ENCODE assay signal across 8 mouse cellular contexts in genomic region chr13:13415120-13416006, GRCm38 (mm10). TPM values are rescaled to one million over a fixed set of nuclear protein-coding genes. Genes with fewer than 3 reads are reported as not detected.
DNase-seq lines count a peak whose midpoint lies in the region; ATAC-seq and TF ChIP-seq lines count a peak whose summit lies in the region.
"Not testable (repeated sequence)": the region's sequence is repeated elsewhere in the genome, so short reads cannot be mapped to it uniquely, and the experiment has no call there.

No protein-coding gene starts in this region.

- peak; percentile 23 for TF ChIP-seq CTCF in E14TG2a.4 (conservative IDR thresholded peaks at IDR 0.05; ENCODE audit: low read length)
- peak; percentile 10; the same call in 1 of the 2 replicates for TF ChIP-seq CTCF in spleen, adult 2 months (IDR thresholded peaks at IDR 0.05; ENCODE audit: extremely low read depth, insufficient read depth, insufficient read length, insufficient replicate concordance)

- peak; percentile 31; the same call in 1 of the 2 replicates for ATAC-seq in cerebellum, adult (ENCODE audit: insufficient number of reproducible peaks, low FRiP score, low TSS enrichment)
- peak; percentile 78 for ATAC-seq in forebrain, embryonic 11.5 days (replicated peaks; ENCODE audit: low FRiP score)
- ATAC-seq in limb, embryonic 14.5 days (ENCODE audit: low FRiP score, low read depth): peak; percentile 80
- peak; percentile 71 for ATAC-seq in midbrain, embryonic 12.5 days (ENCODE audit: low FRiP score, low read depth)

- not testable (repeated sequence) for H3K27ac ChIP-seq in forebrain, embryonic 11.5 days (ENCODE audit: low read depth, low read length); limb, embryonic 14.5 days (replicated peaks; ENCODE audit: low read depth, low read length); midbrain, embryonic 12.5 days (replicated peaks); spleen, adult 2 months (ENCODE audit: insufficient read depth, low read length)

- peak overlapping the region; percentile 17; the same call in 1 of the 2 replicates for H3K4me3 ChIP-seq in E14TG2a.4 (replicated peaks; ENCODE audit: low read length)
- H3K4me3 ChIP-seq in forebrain, embryonic 11.5 days (ENCODE audit: low read depth, low read length); limb, embryonic 14.5 days (replicated peaks; ENCODE audit: low read length); midbrain, embryonic 12.5 days; spleen, adult 2 months (ENCODE audit: extremely low read depth, insufficient read depth, insufficient read length): not testable (repeated sequence)

- H3K9me3 ChIP-seq in E14TG2a.4 (ENCODE audit: low read length): peaks cover 16% of the 10 kb centered on the region
- H3K9me3 ChIP-seq in forebrain, embryonic 11.5 days (ENCODE audit: control insufficient read depth, low read length); limb, embryonic 14.5 days (ENCODE audit: control insufficient read depth, low read length); midbrain, embryonic 12.5 days: not testable (repeated sequence)

- not testable (repeated sequence) for TF ChIP-seq POLR2A in limb, embryonic 14.5 days (IDR thresholded peaks at IDR 0.05; ENCODE audit: borderline replicate concordance, extremely low read depth, insufficient read depth, insufficient read length); spleen, adult 2 months (IDR thresholded peaks at IDR 0.05; ENCODE audit: low read depth, low read length)

- not testable (repeated sequence) for H3K9ac ChIP-seq in forebrain, embryonic 11.5 days (ENCODE audit: low read length); limb, embryonic 14.5 days (ENCODE audit: low read depth, low read length, severe bottlenecking); midbrain, embryonic 12.5 days (replicated peaks)

- peak; percentile 63 for DNase-seq in forebrain, embryonic 11.5 days (ENCODE audit: low spot score)
- peak; percentile 49 to 68 for DNase-seq in heart, postnatal 14 days
- DNase-seq in kidney, postnatal 10 days: peak; percentile 71
- DNase-seq in limb, embryonic 14.5 days (ENCODE audit: low spot score): peak; percentile 58
- peak in 1 of 2 experiments; percentile 44 for DNase-seq in spleen, adult 2 months (ENCODE audit: low read depth in 1 of 2, low spot score in 2 of 2)

- not testable (repeated sequence) for H3K4me1 ChIP-seq in E14TG2a.4 (replicated peaks; ENCODE audit: low read depth, low read length); forebrain, embryonic 11.5 days (replicated peaks; ENCODE audit: control insufficient read depth, insufficient read depth, low read length); limb, embryonic 14.5 days (ENCODE audit: control insufficient read depth, insufficient read depth, low read length); midbrain, embryonic 12.5 days; spleen, adult 2 months (ENCODE audit: control insufficient read depth, insufficient read depth, insufficient read length)

- WGBS in forebrain, embryonic 11.5 days: 44% methylated on average over 22 of the region's 23 CpGs
- WGBS in limb, embryonic 14.5 days: 40% methylated on average over 23 of the region's 23 CpGs
- WGBS in midbrain, embryonic 12.5 days: 41% methylated on average over 23 of the region's 23 CpGs
- 37% methylated on average over 23 of the region's 23 CpGs for WGBS in spleen, adult 2 months

- H3K27me3 ChIP-seq in E14TG2a.4 (ENCODE audit: insufficient read depth, low read length); forebrain, embryonic 11.5 days (ENCODE audit: control insufficient read depth, insufficient read depth, low read length); limb, embryonic 14.5 days (ENCODE audit: control insufficient read depth, insufficient read depth, low read length); midbrain, embryonic 12.5 days; spleen, adult 2 months (ENCODE audit: control insufficient read depth, insufficient read depth, low read length): not testable (repeated sequence)

- not testable (repeated sequence) for H3K4me2 ChIP-seq in forebrain, embryonic 11.5 days (ENCODE audit: low read depth, low read length, severe bottlenecking); midbrain, embryonic 12.5 days (replicated peaks)
- 0 out of 2 replicates have a peak overlapping the region, but pooled peaks have one; percentile 17 for H3K4me2 ChIP-seq in limb, embryonic 14.5 days (replicated peaks; ENCODE audit: low read depth, low read length, severe bottlenecking)

- intact Hi-C loops in heart, postnatal 14 days (cut with DNase I): not testable (repeated sequence)

- H3K36me3 ChIP-seq in E14TG2a.4 (ENCODE audit: insufficient read depth, low read length); forebrain, embryonic 11.5 days (ENCODE audit: control insufficient read depth, insufficient read depth, low read length); limb, embryonic 14.5 days (ENCODE audit: control insufficient read depth, insufficient read depth, low read length); midbrain, embryonic 12.5 days; spleen, adult 2 months (ENCODE audit: control insufficient read depth, insufficient read depth, low read length): not testable (repeated sequence)

RNA-seq across cellular contexts. Expression of gene Gpr137b, which starts 21.5 kb away (rescaled TPM):
- polyA plus RNA-seq in forebrain, embryonic 11.5 days (2014; fragmentation: Nextera tagmentation; extraction: Ambion mirVana): 28.3 and 30.3 TPM in 2 replicates
- 1 to 10 TPM; 7.0 to 7.2 TPM for total RNA-seq in heart, postnatal 14 days (2021)
- polyA plus RNA-seq in limb, embryonic 14.5 days (2012; rRNA removed): 14.8 and 14.9 TPM in 2 replicates
- 11.0 and 11.7 TPM in 2 replicates for polyA plus RNA-seq in limb, embryonic 14.5 days (2014; fragmentation: Nextera tagmentation; extraction: Ambion mirVana)
- 28.7 and 29.4 TPM in 2 replicates for polyA plus RNA-seq in midbrain, embryonic 12.5 days (2016; fragmentation: Nextera tagmentation; extraction: Ambion mirVana)
- polyA plus RNA-seq in spleen, adult 2 months (2012; rRNA removed): 64.4 and 75.2 TPM in 2 replicates

RNA-seq across cellular contexts. Expression of gene Nid1, which starts 22.0 kb away (rescaled TPM):
- 43.9 and 44.3 TPM in 2 replicates for polyA plus RNA-seq in forebrain, embryonic 11.5 days (2014; fragmentation: Nextera tagmentation; extraction: Ambion mirVana)
- total RNA-seq in heart, postnatal 14 days (2021): 100 to 1,000 TPM; 174 to 192 TPM
- 143 and 145 TPM in 2 replicates for polyA plus RNA-seq in limb, embryonic 14.5 days (2012; rRNA removed)
- polyA plus RNA-seq in limb, embryonic 14.5 days (2014; fragmentation: Nextera tagmentation; extraction: Ambion mirVana): 104 and 108 TPM in 2 replicates
- polyA plus RNA-seq in midbrain, embryonic 12.5 days (2016; fragmentation: Nextera tagmentation; extraction: Ambion mirVana): 48.6 and 51.8 TPM in 2 replicates
- 39.3 and 54.7 TPM in 2 replicates for polyA plus RNA-seq in spleen, adult 2 months (2012; rRNA removed)
